Mouse (Mus musculus) CD8-positive naive resting alpha-beta T cell, adult 2 months (primary cell): ENCODE results near the gene Nfs1.
"Not testable (repeated sequence)": the region's sequence is repeated elsewhere in the genome, so short reads cannot be mapped to it uniquely, and the experiment has no call there.

ENCODE experiments used
- DNase-seq, 2 experiments: peaks; one replicate each; pipeline ENCODE4 v3.0.0; 2022; ENCODE audit warnings: low read depth in 2 of 2, low spot score in 2 of 2

Gene Nfs1

DNA sequence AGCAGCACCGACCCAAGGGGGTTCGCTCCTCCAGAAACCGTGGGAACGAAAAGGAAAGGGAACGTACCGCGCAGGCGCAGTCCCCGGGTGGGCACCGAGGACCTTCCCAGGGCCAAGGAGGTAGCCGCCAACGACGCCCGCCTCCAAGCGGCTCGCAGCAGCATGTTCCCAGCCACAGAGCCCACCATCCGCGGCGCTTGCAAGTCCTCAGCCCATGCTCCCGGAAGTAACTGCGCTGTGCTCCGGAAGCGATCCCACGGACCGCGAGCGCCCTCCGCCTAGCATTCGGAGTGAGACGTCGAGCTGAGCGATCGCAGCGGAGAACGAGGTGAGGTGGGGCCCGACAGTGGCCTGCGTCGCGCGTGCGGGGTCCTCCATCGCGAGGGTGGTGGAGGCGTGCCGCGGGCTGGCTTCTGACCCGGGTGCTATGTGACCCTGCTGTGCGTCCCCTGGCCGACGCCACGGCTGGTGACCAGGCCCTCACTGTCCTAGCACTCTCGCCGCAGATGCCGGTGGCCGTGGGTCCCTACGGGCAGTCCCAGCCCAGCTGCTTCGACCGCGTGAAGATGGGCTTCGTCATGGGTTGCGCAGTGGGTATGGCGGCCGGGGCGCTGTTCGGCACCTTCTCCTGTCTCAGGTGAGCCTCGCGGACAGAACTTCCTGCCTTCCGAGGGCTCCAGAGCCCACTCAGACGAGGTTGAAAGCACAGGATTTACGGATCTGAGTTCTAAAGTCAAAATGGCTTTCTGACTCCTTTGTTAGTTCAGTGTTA, at the start of gene Nfs1, which contains the start of gene Romo1:
TSS of gene Nfs1 (minus strand) at position 234 of the 772 bp plus-strand sequence.
TSS of gene Romo1 (plus strand) at position 87 of the 772 bp plus-strand sequence.
- DNase-seq, result peak; percentile 86 to 91

DNA sequence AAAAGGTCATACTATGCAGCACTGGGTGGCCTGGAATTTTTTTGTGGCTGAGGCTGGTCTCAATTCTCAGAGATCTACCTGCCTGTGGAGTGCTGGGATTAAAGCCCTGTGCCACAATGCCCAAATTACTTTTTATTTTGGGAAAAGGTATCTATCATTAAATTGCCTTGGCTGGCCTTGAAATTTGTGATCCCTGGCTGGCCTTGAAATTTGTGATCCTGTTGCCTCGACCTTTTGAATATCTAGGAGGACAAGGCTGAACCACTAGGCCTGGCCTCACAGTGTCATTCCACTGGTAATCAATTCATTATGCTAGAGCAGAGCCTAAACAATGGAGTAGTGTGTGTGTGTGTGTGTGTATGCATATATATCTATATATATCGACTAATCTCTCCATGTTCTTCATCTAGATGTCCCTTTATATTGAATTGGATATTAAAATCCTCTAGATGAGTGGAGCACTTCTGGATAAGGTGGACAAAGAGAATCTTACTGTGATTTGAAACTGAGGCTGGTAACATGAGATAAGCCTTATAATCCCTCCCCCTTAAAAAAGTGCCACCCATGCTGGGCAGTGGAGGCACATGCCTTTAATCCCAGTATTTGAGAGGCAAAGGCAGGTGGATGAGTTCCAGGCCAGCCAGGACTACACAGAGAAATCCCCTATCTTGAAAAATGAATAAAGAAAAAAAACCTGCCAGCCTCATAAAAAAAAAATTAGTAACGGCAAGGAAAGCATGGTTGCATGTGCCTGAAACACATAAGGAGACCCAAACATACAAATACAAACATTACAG, 49.3 kb upstream of the Nfs1 start:
- no peak for DNase-seq

DNA sequence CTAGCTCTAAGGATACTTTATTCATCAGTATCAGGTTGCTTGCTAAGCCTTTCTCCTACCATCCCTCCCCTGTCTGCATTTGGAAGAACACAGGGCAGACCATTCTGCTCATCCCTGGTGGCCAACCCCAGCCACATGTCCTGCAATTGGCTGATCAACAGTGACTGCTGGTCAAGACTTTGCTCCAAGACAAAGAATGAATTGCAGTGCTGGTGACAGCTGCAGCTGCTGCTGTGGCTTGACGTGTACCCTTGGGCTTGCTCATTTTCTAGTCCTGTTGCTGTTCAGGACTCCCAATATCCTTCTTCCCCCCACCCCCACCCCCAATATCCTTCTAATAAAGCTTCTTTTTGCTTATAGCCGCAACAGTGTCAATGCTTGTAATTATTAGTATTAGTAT, 48.1 kb upstream of the Nfs1 start:
- DNase-seq, result no peak

DNA sequence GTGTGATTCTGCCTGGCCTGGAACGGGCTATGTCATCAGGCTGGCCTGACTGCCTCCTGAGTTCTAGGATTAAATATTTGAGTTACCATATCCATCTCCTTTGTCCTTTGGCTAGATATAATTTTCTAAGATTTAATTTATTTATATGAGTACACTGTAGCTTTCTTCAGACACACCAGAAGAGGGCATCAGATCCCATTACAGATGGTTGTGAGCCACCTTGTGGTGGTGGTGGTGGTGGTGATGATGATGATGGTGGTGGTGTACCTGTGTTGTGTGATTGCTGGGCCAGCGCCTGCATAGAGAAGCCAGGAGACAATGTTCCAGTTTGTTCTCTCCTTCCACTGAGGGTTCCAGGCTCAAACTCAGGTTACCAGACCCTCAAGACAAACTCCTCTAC, 47.6 kb upstream of the Nfs1 start:
- no peak for DNase-seq

DNA sequence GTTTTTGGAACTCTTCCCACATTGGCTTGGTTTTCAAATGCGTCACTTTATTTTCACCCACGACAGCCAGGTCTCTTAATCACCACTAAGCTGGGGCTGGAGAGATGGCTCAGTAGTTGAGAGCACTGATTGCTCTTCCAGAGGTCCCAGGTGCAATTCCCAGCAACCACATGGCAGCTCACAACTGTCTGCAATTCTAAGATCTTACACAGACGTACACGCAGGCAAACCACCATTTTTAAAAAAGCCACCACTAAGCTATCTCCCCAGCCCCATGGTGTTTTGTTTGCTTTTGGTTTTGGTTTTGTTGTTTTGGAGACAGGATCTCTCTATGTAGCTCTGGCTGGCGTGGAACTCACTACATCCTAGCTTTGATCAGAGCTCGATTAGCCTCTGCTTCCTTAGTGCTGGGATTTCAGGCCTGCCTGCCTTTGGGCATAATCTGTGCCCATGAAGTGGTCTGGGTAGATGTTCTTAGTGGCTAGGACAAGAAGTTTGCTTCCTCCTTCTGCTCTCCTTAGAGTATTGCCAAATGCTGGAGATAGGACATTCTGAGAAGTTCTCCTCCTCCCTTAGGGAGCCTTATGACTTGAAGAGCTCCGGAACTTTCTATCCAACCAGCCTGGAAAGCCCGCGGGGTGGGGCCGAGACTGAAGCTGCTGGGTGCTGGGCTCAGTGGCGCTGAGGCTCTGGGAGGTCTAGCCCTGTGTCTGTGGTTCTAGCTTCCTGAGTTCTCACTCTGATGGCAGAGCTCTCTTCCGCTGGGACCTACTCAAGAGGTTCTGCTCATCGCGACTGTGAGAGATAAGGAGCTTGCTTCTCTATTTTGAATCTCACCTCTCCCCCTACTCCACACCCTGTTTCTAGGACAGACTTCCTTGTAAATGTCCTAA, 46.3 kb upstream of the Nfs1 start:
- DNase-seq, result peak; percentile 61 to 64

DNA sequence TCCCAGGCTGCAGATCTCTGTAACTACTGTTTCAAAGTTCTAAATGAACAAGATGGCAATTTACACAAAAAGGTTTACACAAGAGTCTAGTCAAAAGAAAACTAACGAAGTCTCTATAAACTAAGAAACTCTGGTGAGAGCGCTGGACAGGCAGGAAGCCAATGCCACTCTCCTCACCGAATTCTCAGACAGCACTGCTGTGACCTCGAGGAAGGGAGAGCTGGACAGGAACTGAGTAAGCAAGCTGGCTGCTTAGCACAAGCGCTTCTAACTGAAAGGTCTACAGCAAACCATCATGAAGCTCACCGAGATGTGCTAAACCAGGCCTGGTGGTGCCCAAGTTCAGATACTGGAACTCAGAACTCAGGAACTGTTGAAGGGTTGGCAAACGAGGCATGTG, 45.3 kb upstream of the Nfs1 start:
- not testable (repeated sequence) for DNase-seq

DNA sequence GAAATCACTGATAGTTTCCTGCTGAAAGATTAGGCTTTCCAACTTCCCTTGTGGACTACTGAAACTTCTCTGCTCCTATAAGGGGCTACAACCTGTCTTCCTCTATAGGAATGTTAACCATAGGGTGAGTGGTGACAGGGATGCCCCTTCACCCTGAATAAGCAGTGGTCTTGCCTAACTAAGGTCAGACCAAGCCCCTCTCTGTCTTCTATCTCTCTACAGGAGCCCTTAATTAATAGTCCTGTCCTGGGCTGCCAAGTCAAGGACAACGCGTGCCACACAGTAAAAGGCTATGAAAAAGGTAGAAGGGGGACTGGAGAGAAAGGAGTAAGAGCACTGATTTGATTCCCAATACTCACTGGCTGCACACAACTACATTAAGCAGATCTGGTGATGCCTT, 37.6 kb upstream of the Nfs1 start:
- no peak for DNase-seq

DNA sequence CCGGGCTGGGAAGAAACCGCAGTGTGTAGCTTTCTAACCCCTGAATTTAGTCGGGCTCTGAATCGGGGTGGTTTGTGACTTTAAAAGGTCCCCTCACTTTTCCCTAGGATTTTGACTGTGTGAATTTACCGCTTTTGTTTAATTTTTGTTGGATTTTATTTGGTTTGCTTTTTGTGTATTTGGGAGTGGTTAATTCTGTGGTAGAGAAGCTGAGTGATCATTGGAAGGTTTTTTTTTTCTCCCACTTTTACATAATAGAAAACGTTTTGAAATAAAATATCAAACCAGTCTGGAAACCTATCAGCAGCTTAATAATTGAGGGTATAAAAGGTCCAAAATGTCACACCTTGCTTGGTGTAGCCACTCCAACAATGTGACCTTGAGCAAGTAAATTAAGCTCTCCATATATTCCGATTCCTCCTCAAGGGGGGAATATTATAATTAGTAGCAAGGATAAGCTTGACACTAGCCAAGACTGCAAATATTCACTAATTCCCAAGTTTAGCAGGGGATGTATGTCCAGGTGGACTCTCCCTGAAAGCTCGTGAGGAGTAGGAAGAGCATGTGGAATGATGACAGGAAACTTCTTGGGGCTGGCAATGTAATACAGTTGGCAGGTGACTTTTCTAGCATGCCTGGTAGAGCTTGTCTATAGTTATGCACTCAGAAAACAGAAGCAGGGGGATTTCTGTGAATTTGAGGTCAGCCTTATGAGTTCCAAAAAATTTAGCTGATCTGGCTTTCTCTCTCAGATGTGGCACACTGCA, 37.0 kb upstream of the Nfs1 start:
- DNase-seq, result no peak

DNA sequence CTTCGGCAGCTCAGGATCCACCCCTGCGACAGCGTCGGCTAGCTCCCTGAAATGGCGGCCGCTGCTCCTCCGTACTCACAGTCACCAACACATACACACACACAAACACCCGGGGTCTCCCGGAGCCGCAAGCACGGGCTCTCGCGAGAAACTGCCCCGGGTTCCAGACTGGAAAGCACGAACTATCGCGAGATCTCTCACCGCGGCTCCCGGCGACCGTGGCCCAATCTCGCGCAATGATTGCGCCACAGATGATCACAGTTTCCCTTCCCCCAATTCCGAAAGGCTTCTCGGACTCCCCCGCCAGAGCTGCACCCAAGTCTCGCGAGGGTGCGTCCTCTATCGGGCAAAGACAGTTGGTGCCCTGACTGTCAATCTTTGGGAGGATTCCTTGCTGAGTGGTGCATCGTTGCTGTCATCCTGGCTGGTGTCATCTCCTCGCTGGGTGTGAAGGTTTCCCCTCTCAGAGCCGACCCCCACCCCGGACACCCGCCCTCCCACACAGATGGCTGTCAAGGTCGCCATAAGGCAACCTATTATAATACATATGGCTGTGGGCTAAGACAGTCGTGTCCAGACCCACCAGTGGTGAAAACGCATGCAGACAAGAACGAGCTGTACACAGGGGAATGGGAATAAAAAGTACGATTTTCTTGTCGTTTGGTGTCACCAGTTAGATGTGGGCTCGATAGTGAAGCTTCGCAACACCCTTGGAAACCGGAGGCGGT, 36.3 kb upstream of the Nfs1 start, which contains the start of gene Rbm39:
TSS of gene Rbm39 (minus strand) at position 145 of the 728 bp plus-strand sequence.
- DNase-seq, result peak; percentile 100

DNA sequence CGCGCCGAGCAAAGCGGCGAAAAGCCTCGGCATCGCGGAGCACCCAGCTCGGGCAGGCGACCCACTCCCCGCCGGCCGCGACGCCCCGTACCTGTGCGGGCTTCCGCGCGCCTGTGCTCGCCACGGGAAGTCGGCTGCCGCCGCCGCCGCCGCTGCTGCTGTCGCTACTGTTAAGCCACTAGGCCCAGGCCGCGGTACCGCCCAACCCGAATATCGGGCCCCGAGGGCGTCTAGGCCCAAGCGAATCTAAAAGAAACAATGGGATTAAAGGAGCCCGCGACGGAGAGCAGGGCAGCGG, 35.8 kb upstream of the Nfs1 start:
- no peak for DNase-seq

DNA sequence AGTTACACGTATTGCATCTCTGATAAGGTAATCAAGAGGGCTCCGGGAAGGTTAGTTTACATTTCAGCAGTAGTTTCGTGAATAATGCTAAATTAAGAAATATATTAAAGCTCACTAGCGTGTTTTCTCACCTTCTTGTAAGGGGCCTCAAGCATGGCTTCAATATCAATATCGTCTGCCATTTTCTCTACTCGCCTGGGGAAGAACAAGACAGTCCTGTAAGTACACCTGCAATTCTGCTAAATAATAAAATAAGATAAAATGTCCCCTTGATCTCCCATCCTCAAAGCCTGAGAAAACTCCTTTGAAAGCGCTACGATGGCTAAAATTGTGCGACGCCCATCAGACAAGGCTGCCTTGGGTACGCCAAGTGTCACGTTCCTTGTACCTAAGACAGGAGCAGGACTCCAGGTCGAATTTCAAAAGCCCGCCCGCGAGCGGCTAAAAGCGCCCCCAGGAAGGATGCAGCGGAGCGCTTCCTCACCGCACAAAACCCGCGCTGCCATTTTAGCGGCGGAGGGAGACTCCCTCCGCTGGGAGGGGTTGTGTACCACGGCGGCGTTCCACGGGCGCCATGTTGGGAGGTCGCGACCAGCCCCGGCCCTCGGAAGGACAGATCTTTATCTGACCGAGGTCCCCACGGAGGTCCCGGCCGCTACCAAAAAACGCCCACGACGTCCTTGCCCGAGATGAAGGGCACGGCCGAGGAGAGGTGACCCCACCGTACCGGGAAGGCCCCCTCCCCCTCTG, 35.2 kb upstream of the Nfs1 start:
- DNase-seq, result peak; percentile 85 to 86

DNA sequence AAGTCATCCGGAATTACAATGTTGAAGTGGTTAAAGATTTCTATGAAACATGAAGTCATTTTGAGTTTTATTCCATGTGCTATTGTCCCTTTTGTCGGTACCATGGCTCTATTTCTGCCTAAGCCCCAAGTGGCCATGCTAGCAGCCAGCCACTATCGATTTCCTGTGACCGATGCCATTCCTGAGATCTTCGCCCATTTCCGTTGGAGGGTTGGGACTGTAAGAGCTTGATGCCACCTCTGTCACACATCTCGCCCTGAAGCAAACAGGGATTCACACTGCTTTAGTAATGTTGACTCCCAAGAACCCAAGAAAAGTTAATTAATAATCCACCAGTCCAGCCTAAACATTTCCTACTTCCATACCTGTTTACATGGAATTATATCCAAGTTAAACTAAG, 33.7 kb upstream of the Nfs1 start:
- no peak for DNase-seq

DNA sequence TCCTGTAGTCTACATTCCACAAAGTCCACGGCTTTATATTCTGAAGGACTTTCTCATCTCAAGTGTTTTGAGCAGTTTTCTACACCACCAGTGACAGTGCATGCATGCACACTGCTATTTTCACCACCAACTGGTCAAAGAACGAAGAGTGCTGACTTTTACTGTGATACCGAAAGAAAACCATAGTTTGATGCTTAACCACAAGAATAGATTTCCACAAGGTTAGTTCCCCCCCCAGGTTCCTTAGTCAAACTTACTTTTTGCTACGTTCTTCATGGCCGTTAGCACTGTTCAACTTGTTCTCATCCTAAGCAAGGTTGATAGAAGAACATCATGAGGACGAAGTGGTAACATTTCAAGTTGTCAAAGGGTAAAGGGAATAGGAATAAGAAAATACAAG, 33.1 kb upstream of the Nfs1 start:
- DNase-seq, result no peak

DNA sequence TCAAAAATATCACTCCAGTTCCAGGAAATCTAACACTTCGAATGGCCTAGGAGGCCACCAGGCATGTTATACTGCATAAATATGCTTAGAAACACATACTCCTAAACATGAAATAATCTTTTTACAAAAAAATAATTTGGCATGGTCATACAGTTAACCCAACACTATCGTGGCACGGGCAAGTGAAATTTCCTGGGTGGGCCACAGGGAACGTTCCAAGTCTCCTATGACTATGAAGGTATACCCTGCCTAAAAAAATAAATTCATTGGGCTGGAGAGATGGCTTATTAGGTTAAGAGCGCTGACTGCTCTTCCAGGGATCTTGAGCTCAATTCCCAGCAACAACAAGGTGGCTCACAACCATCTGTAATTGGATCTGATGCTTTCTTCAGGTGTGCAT, 22.6 kb upstream of the Nfs1 start:
- DNase-seq, result no peak

DNA sequence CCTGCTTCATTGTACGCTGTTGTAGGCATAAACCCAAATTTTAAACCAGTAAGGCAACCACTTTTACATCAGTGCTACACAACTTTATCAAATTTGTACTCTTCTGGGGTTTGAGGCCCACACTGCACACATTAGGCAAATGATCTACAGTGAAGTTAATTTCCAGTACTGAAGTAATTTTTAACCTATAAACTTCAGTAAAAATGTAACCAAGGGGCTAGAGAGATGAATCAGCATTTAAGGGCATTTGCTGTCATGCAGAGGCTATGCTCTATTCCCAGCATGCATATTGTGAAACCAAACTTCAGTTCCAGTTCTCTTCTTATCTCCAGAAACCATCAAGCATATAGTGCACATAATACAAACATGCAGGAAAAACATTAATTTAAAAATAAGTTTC, 21.5 kb upstream of the Nfs1 start:
- DNase-seq, result no peak

DNA sequence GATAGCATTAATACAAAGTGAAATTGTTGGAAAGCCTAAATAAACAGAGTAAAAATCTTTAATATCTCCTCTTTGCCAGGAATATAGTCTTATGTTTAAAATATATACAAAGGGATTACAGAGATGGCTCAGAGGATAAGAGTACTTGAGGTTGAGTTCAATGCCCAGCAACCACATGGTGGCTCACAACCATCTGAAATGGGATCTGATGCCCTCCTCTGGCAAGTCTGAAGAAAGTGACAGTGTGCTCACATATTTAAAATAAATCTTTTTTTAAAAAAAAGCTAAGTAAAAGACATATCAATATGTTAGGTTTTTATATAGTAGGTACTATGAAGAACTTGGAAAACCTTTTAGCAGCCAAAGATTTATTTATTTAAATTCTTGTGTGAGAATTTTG, 7.6 kb upstream of the Nfs1 start:
- no peak for DNase-seq

DNA sequence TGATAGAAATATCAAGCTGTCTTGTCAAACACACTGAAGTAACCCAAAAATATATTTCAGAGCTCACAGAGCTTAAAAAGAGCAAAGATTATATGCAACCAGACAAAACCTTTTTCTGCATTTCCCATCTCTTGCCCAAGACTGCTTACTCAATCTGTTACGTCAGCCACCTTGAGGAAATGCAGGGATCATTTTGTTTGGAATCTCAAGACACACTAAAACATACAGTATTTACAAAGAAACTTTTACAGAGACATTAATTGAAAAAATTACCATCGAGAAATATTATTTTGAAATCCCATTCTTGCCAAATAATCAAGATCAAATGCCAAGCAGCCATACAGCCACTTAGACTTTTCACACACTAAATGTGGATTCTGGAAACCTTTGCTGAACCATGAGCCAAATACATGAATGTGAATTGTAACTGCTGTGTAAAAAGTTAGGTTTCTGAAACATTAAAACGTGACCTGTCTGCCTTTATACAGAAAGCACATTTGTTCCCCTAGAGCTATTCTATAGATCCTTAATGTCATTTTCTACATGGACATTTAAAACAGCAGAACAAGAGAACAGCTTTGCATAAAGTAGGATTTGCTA, 3.4 kb upstream of the Nfs1 start:
- DNase-seq, result no peak

DNA sequence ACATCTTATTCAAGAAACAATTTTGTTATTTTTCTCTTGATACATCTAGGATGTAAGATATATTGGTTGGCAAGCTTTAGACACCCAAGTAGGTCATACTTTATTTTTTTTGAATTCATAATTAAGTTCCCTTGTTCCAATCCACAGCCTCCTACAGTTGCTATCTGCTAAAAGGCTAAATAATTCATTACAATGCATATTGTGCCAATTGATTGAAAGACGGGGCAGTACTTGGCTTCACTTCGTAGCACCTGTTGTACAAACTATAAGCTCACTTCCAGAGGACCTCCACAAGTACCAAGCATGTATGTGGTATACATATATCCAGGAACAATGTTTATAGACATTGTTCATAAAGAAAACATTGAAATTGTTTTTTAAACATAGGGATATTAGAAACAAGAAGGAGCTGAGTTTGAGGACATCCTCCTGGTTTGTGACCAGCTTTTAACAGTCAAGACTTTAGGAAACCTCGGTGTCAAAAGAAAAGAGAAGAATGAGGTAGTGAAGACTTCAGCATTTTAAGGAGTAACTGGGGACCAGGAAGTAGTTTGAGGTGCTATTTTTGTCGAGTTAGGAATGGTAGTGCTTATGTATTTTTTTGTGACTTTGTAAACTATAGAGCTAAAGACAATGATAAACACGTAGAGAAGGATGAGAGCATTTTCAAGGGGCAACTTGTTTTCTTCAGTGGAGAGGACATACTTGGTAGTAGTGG, 2.4 kb upstream of the Nfs1 start:
- DNase-seq, result no peak
